Mouse (Mus musculus) forebrain, postnatal 0 days (tissue): ENCODE measurements around the gene Gtsf1l. TPM values are rescaled to one million over a fixed set of nuclear protein-coding genes. Genes with fewer than 3 reads are reported as not detected.
A peak's percentile ranks its signal among the peaks of the same experiment; 100 is the strongest.

Experiments
- ATAC-seq: fragments of 200-750 bp; cut with Nextera tagmentation; 2 replicates; pipeline ENCODE4 v1.8.0; 2017; ENCODE audit warnings: mild to moderate bottlenecking, moderate library complexity
- DNase-seq: peaks from one replicate; pipeline ENCODE4 v3.0.0-alpha.2; 2015
- H3K27ac ChIP-seq: fragments of 300-500 bp; sonication (generic); 2 replicates; pipeline ENCODE4 v1.5.1; 2014; ENCODE audit warnings: low read depth, mild to moderate bottlenecking, antibody characterized with exemption, low read length, moderate library complexity, mixed read lengths
- H3K27me3 ChIP-seq: fragments of 300-500 bp; sonication (generic); 2 replicates; pipeline ENCODE4 v1.6.1; 2014; ENCODE audit warnings: mild to moderate bottlenecking, low read length, mixed read lengths; ENCODE audit not compliant: insufficient read depth
- H3K36me3 ChIP-seq: fragments of 300-500 bp; sonication (generic); 2 replicates; pipeline ENCODE4 v1.6.1; 2014; ENCODE audit warnings: mild to moderate bottlenecking, moderate library complexity; ENCODE audit not compliant: insufficient read depth
- H3K4me1 ChIP-seq: fragments of 300-500 bp; sonication (generic); 2 replicates; pipeline ENCODE4 v1.6.1; 2014; ENCODE audit warnings: antibody characterized with exemption; ENCODE audit not compliant: insufficient read depth
- H3K4me2 ChIP-seq: fragments of 300-500 bp; sonication (generic); 2 replicates; pipeline ENCODE4 v1.6.1; 2014; ENCODE audit warnings: low read depth, mild to moderate bottlenecking, moderate library complexity
- H3K4me3 ChIP-seq: fragments of 300-500 bp; sonication (generic); 2 replicates; pipeline ENCODE4 v1.5.1; 2014; ENCODE audit warnings: low read depth, low read length, mixed read lengths
- H3K9ac ChIP-seq: fragments of 300-500 bp; sonication (generic); 2 replicates; pipeline ENCODE4 v1.6.1; 2014; ENCODE audit warnings: mild to moderate bottlenecking
- H3K9me3 ChIP-seq: fragments of 300-500 bp; sonication (generic); 2 replicates; pipeline ENCODE4 v1.6.1; 2016; ENCODE audit warnings: low read length
- CTCF ChIP-seq: sonication (generic); IDR thresholded peaks from 2 replicates; pipeline ENCODE4 v1.5.1; 2016; ENCODE audit warnings: antibody characterized with exemption, control low read depth, low read depth
- WGBS: fragments of 180-500 bp; shearing (Covaris S2); extraction: QIAGEN DNeasy Blood & Tissue Kit; methylation state at CpG from one replicate; pipeline ENCODE4 v1.1.7; 2014; 5-methylcytosine and 5-hydroxymethylcytosine counted together
- microRNA-seq, 2 experiments: library from miRNA; unstranded; fragments of <30 nt; microRNA quantifications; one replicate each; pipeline ENCODE4; 2016
- polyA plus RNA-seq: library from polyadenylated mRNA; unstranded; fragments of >200 nt; fragmentation: Nextera tagmentation; extraction: Ambion mirVana; gene quantifications from 2 replicates; pipeline ENCODE4 v1.2.1, GENCODE M21; 2015
- total RNA-seq: library from RNA; depleted of rRNA; stranded (reverse); fragments of >200 nt; gene quantifications from 2 replicates; pipeline ENCODE4 v1.2.3, GENCODE M21; 2014; rRNA removed

Gtsf1l gene
- total and polyA plus RNA-seq, 2 experiments from 2014 or later: 0.31 TPM; not detected in 1

DNA sequence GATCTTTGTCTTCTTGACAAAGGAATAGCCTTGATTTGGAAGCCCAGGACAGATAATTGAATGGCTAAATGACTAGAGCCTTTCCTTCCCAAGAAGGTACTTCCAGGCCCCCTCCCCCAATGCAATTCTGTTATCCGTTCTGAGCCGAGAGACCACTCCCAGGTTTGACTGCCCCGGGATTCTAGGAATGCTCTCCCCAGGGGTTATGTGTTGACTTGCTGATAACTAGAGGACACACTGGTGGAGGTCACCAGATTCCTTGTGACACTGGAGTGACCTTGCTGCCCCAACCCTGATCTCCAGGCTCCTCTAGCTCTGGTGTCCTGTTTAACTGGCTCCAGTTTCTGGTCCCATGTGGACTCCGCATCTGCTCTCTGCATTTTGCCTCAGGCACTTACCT lies 35.6 kb downstream of the Gtsf1l start:
- H3K4me2 ChIP-seq: no peak overlapping the region
- no peak for DNase-seq
- no peak overlapping the region for H3K4me3 ChIP-seq
- no peak overlapping the region for H3K9ac ChIP-seq
- ATAC-seq: no peak
- H3K27ac ChIP-seq: no peak overlapping the region
- peaks cover 3% of the 10 kb centered on the region; the same call in 1 of the 2 replicates for H3K36me3 ChIP-seq
- 50% methylated on average over 4 of the region's 4 CpGs for WGBS
- no peak for TF ChIP-seq CTCF
- no peaks in the 10 kb centered on the region for H3K27me3 ChIP-seq
- H3K4me1 ChIP-seq: peaks cover 9% of the 10 kb centered on the region; the same call in 1 of the 2 replicates
- H3K9me3 ChIP-seq: no peaks in the 10 kb centered on the region

GRCm38 (mm10) chr2:163051691-163052090 lies 36.0 kb downstream of the Gtsf1l start:
- TF ChIP-seq CTCF: no peak
- 71% methylated on average over 1 of the region's 1 CpGs for WGBS
- Histone ChIP-seq H3K27me3 (no peaks in the 10 kb centered on the region), H3K27ac (no peak overlapping the region), H3K4me2 (no peak overlapping the region), H3K9me3 (no peaks in the 10 kb centered on the region), H3K4me3 (no peak overlapping the region), H3K9ac (no peak overlapping the region), H3K4me1 (peaks cover 9% of the 10 kb centered on the region; the same call in 1 of the 2 replicates), H3K36me3 (peaks cover 7% of the 10 kb centered on the region)
- no peak for DNase-seq
- ATAC-seq: no peak

- no peak for TF ChIP-seq CTCF
- no peak for DNase-seq
- Histone ChIP-seq H3K27ac (no peak overlapping the region), H3K4me3 (no peak overlapping the region), H3K4me1 (no peaks in the 10 kb centered on the region), H3K27me3 (no peaks in the 10 kb centered on the region), H3K4me2 (no peak overlapping the region), H3K36me3 (peaks cover 26% of the 10 kb centered on the region), H3K9me3 (no peaks in the 10 kb centered on the region), H3K9ac (no peak overlapping the region)
- no peak for ATAC-seq
- 88% methylated on average over 2 of the region's 2 CpGs for WGBS
Measured at GRCm38 (mm10) chr2:163049116-163049515, 38.5 kb downstream of the Gtsf1l start.

GRCm38 (mm10) chr2:163048125-163048524 lies 39.5 kb downstream of the Gtsf1l start:
- H3K4me2 ChIP-seq: peak overlapping the region; percentile 52
- no peaks in the 10 kb centered on the region for H3K9me3 ChIP-seq
- ATAC-seq: peak; percentile 87
- TF ChIP-seq CTCF: peak; percentile 93
- H3K27ac ChIP-seq: no peak overlapping the region
- DNase-seq: peak; percentile 87
- no peak overlapping the region for H3K9ac ChIP-seq
- WGBS: 6% methylated on average over 10 of the region's 10 CpGs
- peak overlapping the region; percentile 19 for H3K4me3 ChIP-seq
- H3K4me1 ChIP-seq: no peaks in the 10 kb centered on the region
- no peaks in the 10 kb centered on the region for H3K27me3 ChIP-seq
- peaks cover 35% of the 10 kb centered on the region for H3K36me3 ChIP-seq

- WGBS: 91% methylated on average over 7 of the region's 7 CpGs
- no peaks in the 10 kb centered on the region for H3K9me3 ChIP-seq
- DNase-seq: no peak
- H3K27me3 ChIP-seq: no peaks in the 10 kb centered on the region
- H3K4me3 ChIP-seq: no peak overlapping the region
- peaks cover 79% of the 10 kb centered on the region for H3K36me3 ChIP-seq
- no peak for TF ChIP-seq CTCF
- H3K27ac ChIP-seq: no peak overlapping the region
- H3K4me2 ChIP-seq: no peak overlapping the region
- no peak for ATAC-seq
- no peak overlapping the region for H3K9ac ChIP-seq
- H3K4me1 ChIP-seq: no peaks in the 10 kb centered on the region
Measured at GRCm38 (mm10) chr2:163039940-163040339, 47.7 kb downstream of the Gtsf1l start.

Small RNA genes within 50 kb of the gene (microRNA-seq; reads per million reads assigned to microRNA genes)
- gene Gm22174 (0 reads per million in 2 experiments), gene Mir7003 (0 reads per million in 2 experiments)

Other genes with a start within 250 kb of the Gtsf1l start
- 121 and 146 TPM in 2 replicates for gene Srsf6, start 156.3 kb downstream of the Gtsf1l start, total RNA-seq
- 110 and 133 TPM in 2 replicates for gene Srsf6, start 156.3 kb downstream of the Gtsf1l start, polyA plus RNA-seq
- 6.5 and 10.4 TPM in 2 replicates for gene L3mbtl1, start 144.4 kb downstream of the Gtsf1l start, total RNA-seq
- 1.6 and 3.4 TPM in 2 replicates for gene L3mbtl1, start 144.4 kb downstream of the Gtsf1l start, polyA plus RNA-seq
- 0.15 TPM in 1 of 2 replicates, not detected in the other for gene Sgk2, start 100.5 kb downstream of the Gtsf1l start, total RNA-seq
- 0.05 and 0.25 TPM in 2 replicates for gene Sgk2, start 100.5 kb downstream of the Gtsf1l start, polyA plus RNA-seq
- gene Ift52, start 70.5 kb downstream of the Gtsf1l start, total RNA-seq: 16.0 and 21.3 TPM in 2 replicates
- 26.5 and 31.4 TPM in 2 replicates for gene Ift52, start 70.5 kb downstream of the Gtsf1l start, polyA plus RNA-seq
- gene Mybl2, start 33.2 kb downstream of the Gtsf1l start, total RNA-seq: 2.8 and 3.0 TPM in 2 replicates
- gene Mybl2, start 33.2 kb downstream of the Gtsf1l start, polyA plus RNA-seq: 2.1 and 3.1 TPM in 2 replicates
- gene Tox2, start 115.3 kb upstream of the Gtsf1l start, total RNA-seq: 2.8 and 8.0 TPM in 2 replicates
- 21.0 and 35.2 TPM in 2 replicates for gene Tox2, start 115.3 kb upstream of the Gtsf1l start, polyA plus RNA-seq